Mouse (Mus musculus): ENCODE data around the gene Prrt3.
A peak's percentile ranks its signal among the peaks of the same experiment; 100 is the strongest.

Gene Prrt3

DNA sequence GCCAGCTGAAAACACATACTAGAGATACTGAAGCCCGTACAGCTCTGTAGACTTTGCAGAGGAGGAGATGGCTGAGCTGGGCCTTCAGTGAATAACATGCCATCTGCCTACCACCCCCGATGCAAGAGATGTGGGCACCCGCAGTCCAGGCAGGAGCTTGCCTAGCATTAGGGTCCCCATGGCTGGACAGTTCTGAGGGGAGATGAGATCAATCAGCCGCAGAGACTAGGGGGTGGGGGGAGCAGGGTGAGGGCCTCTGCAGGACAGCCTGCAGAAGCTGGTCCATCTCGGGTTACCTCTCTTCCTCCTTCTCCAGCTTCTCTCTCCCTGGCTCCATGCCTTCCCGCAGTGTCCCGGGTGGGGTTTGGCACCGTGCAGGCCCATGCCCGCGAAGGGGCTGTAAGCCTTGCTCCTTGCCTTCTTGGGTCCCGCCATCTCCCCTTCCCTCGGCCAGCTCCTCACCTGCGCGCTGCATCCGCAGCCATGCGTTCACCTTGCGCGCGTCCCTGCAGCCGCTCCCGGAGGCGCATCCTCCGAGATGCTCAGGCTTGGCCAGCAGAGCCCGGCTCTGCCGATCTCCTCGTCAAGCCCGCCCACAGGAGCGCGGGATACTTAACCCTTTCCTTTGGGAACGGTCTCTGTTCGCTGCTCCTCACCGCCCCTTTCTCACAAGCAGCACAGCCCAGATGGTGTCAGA, at the start of gene Prrt3:
Prrt3 (minus strand) TSS at position 544 of the 697 bp plus-strand sequence.
- no peak for DNase-seq

DNA sequence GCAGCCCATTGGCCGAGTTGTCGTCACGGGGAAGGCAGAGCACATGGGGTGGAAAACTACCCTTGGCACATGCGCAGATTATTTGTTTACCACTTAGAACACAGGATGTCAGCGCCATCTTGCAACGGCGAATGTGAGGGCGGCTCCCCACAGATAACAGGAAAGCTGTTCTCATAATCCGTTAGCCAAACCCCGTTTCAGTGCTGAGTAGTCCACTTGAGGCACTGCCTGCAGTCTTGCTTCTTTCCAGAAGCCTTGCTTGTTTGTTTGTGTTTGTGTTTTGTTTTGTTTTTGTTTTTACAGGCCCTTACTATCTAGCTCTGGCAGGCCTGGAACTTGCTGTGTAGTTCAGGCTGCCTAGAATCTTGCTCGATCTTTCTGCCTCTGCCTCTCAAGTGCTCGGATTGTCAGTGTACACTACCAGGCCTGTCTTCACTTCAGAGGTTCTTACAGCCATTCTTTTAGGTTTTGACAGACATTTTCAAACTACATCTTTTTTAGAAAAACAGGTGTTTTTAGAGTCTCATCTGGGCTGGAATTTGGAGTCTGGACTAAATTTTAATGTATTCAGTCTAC, 42.3 kb upstream of the Prrt3 start:
- no peak for DNase-seq

DNA sequence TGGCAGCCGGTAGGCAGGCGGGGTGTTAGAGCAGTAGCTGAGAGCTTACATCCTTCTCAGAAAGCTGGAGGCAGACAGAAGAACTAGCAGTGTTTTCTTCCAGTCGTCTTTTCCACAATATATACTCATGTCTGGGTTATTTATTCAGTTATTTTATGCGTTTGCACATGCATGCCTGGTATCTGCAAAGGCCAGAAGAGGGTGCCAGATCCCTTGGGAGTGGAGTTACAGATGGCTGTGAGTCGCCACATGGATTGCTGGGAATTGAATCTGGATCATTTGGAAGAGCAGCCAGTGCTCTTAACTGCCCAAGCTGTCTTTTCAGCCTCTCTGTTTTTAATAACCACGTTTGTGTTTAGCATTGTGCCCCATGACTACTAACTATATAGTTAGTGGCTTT, 39.9 kb upstream of the Prrt3 start:
- DNase-seq: no peak

DNA sequence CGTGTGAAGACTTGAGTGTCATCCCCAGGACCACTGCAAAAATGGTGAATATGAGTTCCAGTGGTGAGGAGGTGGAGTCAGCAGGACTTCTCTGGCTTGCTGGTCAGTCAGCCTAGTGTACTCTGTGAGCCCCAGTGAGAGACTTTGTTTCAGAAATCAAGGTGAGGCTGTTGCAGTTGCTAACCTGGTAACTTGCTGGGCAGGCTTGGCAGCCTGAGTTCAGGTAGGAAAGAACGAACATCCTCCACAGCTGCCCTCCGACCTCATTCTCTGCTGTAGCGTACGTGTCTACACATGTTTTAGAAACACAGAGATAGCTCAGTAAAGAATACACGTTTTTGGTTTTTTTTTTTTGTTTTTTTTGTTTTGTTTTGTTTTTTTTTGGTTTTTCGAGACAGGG, 33.2 kb upstream of the Prrt3 start:
- DNase-seq: no peak

DNA sequence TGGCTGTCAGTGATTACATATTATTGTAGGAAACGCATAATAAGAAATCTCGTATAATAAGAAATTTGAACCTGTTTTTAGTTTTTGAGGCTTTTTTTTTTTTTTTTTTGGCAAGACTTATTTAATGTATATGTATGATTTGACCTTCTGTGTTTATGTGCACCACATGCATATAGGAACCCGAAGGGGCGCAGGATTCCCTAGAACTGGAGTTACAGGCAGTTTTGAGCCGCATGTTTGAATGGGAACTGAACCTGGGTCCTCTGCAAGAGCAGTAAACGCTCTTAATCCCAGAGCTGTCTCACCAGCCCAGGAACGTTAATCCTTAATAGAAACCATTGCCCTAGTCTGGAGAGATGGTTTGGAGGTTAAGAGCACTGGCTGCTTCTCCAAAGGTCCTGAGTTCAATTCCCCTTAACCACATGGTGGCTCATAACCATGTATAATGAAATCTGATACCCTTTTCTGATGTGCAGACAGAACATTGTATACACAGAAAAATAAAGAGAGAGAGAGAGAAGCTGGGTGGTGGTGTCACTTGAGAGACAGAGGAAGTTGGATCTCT, 30.2 kb upstream of the Prrt3 start:
- DNase-seq: no peak

DNA sequence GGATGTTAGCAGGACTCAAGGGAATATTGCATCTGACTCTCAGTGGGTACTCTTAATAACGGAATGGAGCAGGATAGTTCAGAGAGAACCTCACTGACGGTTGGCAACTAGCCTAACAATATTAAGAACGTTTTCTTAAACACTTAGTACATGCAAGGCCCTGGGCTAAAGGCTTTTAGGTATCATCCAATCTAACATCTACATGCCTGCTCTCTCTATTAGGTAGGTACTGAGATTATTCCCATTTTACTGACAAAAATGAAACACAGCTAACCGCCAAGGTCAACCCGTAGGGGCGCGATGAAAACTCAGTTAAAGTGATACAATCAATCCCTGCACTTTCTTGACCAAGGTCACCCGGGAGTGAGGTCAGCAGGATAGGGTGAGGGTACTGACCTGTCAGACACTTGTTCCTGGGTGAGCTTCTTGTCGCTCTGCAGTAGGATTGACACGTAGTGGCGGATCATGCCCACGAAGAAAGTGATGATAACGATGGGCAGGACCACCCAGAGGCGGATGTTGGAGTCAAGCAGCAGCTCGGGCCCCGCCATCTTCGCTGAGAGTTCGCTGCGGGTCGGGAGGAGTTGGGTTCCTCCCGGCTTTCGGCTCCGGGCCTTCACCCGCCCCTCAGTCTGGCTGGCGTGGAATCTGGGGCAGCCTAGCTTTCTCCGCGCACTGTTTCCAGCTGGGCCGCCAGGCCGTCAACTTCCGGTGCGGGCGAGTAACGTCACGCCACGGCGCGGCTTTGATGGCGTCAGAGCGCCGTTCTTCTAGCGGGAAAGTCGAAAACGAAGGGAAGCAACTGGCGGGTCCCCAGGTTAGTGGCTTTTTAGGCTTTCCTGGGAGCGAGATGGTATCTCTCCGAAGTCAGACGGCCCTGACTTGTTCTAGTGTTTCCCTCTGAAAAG, 29.5 kb upstream of the Prrt3 start, which contains the start of the genes Emc3 and Fancd2:
Emc3 (minus strand) TSS at position 721 of the 908 bp plus-strand sequence.
Fancd2 (plus strand) TSS at position 751 of the 908 bp plus-strand sequence.
- peak; percentile 90 for DNase-seq

DNA sequence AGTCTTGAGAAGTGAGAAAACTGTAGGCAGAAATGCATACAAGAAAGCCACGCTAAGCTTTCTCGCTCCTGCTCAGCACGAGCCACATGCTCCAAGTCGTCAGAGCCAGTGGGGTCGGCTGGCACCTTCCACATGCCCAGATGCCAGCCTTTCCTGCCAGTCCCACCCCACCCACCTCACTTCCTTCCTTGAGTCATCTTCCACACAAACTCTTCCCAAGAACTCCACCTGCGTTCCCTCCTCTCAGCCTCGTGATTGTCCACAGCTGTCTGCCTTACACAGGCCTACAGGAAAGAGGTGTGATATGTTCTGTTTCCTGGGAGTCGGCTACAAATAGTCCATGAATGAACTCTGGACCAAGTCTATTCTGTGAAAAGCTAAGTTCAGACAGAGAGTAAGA, 21.7 kb upstream of the Prrt3 start:
- no peak for DNase-seq

DNA sequence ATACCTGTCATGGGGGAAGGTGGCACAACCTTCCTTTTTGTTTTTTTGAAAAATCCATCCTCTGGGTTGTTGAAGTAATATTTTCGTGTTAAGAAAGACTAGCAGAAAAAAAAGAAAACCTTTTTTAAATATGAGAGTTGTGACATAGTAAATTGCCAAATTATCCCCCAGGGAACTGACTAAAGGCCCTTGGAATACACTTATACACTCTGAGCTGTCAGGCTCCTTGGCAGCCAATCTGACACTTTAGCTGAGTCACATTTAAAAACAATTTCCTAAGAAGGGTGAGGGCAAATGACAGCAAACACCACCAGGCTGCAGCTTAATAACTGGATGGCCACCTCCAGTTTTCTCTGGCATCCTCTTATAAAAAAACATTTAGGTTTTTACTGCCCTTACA, 20.6 kb upstream of the Prrt3 start:
- DNase-seq: no peak

DNA sequence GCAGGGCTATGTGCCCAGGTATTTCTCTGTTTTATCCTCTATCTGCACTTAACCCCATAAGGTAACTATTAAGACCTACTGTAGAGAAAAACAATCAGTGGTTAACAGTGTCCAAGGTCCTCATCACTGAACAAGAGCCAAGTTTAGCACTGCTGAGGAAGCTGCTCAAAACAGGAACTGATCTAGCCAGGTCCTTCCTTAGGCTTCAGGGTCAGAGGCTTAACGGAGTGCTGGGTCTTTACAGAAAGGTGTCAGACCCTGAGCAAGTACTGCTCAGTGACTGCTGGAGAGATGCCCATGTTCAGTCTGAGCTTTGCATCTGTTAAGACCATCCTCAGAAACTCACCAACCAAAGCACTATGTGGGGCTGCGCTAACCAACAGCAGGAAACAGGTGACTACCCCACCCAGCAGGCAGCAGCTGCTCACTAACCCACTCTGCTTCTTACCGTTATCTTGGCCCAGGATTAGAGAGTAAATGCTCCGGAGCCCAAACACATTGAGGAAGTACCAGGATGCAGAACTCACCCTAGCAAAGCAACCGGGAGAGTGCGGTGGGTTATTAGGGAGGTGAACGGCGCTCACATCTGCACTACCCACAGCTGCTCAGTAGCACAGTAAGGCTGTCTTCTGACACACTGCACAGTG, 15.8 kb upstream of the Prrt3 start:
- no peak for DNase-seq

DNA sequence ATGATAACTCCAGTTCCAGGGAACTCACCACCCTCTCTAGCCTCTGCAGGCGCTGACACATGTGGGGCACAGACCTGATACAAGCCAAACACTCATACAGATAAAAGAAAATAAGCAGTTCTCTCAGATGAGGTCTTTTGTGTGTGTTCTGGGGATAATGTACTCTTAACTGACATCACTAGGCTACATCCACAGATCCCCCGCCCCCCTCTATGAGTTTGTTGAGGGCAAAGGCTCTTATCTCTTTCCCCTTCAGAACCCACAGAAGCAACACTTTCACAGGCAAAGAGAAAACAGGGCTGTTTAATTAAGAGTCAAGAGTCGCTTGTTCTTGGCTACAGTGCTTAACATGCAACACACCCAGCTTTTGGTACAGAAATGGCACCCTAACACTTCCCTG, 12.9 kb upstream of the Prrt3 start:
- DNase-seq: no peak

DNA sequence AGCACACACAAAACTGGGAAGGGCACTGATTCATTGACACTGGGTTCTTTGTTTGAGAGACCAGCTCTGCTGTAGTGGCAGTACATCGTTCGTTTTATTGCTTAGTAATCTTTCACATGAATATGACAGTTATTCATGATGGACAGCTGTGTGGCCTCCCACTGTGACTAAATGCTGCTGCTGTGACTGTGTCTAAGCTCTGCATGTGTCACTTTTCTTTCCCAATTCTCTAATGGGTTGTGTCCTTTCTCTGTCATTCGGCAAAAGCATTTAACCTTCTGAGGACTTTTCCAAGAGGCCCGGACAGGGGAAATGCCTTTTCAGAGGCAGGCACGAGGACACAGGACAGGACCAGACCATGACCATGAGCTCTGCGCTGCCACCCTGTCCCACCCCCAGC, 12.2 kb upstream of the Prrt3 start:
- DNase-seq: no peak

DNA sequence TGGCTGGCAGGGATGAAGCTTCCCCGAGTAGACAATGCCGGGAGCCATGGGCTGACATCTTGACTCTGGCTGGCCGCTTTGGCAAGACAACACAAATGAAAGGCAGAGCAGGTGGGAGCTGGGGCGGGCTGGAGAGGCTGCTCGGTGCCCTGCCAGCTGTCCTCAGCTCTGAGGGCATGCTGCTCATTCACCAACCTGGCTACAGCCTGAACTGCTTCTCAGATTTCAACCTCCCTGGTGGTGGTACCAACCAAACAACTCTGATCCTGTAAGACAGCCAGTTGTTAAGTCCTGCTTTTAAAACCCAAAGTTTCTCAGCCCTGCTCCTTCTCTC, 7.2 kb upstream of the Prrt3 start:
- DNase-seq: no peak

DNA sequence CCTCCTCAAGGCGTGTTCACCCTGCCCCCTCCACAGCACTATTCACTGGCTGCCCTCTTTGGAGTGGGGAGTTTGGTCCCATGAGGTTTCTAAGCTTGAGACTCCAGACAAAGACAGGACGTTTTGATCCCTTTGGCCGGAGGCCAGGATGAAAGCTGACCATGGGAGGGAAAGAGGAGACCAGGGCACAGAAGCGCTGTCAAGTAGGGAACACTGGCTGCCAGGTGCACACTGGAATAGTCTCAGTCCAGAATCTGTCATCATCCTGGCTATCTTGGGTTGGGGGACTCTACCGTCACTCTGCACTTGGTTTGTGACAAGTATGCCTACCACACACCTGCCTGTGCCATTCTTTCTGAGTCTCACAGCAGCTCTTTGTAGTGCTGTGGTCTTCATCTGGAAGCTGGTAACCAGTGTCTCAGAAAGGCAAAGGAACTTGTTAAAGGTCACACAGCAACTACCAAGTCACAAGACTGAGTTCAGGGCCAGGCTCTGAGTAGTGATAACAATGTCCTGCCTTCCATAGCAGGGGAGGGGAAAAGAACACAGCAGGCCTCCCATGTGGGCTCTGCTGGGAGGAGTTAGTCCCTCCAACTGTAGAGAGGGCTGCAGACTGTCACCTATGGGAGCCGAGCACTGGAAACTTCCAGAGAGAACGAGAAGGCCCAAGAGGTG, 6.7 kb upstream of the Prrt3 start:
- no peak for DNase-seq

DNA sequence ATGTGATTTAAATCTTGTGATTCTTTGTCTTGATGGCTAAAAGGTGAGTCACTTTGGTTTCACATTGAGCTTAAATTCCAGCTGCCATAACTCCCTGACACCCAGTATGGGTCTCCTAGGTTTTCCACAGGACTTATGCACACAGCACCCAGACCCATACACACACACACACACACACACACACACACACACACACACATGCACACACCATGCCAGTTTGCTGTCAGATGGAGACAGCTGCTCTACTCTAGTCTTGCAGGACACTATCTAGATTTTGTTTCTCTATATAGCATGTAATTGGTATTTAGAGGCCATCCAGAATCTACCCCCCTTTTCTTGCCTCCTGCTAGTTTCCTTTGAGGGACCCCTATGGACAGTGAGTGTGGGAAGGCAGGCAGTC, 5.4 kb upstream of the Prrt3 start:
- DNase-seq: no peak

DNA sequence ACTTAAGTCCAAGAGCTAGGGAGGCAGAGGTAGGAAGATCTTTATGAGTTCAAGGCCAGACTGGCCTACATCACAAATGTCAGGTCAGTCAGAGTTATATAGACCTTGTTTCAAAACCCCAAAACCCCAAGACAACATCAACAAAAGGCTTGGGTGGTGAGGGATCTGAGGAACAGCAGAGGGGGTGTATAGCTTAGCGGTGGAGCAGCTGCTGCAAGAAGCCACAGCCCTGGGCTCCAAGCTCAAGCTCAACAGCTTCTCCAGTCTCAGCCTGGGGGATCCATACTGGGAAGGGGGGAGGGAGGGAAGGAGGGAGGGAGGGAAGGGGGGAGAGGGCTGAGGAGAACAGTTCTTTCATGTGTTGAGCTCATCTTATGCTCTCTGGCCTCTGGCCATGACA, 4.0 kb upstream of the Prrt3 start:
- DNase-seq: no peak

DNA sequence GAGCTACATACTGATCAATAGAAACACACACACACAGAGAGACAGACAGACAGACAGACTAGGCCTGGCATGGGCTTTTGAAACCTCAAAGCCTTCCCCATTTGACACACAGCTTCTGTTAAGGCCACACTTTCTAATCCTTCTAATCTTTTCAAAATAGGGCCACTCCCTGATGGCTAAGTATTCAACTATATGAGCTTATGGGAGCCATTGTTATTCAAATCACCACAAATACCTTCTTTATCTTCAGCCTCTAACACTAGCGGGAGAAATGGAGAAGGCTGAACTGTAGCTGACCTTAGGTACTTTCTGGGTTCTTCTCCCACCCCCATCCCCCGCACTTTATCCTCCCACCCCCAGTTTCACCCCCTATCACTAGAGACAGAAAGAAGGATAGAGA, 1.1 kb upstream of the Prrt3 start:
- DNase-seq: no peak

DNA sequence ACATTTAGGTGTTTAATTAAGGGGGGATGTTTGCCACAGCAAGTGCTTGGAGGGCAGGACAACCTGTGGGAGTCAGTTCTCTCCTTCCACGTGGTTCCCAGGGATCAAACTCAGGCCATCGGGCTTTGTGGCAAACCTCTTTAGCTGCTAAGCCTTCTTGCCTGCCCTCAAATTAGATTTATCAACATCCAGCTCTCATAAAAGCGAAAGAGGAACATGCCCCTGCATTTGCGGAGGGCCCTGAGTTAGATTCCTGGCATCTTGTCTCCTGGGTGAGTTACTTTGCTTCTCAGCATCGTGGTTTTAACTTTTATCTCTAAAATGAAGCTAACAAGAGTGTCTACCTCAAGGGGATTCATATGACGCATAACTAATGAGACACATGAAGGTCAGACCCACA, 2.4 kb downstream of the Prrt3 start:
- no peak for DNase-seq

DNA sequence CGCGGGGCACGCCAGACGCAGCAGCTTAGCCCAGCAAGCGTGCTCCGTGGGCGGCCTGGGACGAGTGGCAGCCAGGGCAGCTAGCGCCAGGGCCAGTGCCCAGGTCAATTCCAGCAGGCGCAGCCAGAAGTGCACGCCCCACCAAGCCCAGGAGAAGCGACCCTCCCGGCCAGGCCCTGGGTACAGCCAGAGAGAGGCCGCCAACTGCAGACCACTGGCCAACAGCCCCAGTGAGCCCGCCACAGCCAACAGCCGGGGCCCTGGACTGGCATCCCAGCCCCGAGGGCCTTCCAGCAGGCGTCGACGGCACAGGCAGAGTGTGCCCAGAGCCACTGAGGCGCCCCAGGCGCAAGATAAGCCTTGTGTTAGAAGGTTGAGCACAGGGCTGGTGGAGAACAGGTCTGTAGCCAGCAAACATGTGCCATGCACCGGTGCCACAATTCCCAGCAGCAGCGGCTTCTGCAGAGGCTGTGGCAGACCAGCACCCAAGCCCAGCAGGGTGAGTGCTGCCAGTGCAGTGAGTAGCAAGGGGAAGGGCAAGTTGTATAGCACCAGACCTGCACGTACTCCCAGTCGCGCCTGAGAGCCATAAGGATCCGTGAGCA, 6.6 kb downstream of the Prrt3 start:
- no peak for DNase-seq

DNA sequence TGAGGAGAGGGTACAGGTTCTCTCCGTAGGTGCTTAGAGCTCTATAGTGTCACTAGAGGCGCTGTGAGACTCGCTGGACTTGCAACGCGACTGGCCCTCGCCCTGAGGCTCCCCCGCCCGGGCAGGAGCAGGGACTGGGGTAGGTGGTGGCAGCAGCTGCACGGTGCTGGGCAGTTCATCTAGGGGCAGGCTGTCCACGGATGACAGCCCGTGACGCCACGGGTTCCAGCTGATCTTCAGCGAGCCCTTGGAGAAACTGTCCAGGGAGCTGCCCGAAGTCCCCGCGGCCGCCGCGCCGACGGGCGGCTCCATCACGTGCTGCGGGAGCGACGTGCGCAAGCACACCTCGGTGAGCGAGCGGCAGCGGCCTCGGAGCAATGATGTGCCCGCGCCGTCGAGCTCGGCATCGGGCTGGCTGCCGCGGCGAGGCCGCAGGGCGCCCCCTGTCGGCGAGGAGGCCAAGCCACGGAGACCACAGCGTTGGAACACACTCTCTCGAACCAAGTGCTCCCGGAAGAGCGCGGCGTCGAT, 7.4 kb downstream of the Prrt3 start:
- DNase-seq: peak; percentile 80

DNA sequence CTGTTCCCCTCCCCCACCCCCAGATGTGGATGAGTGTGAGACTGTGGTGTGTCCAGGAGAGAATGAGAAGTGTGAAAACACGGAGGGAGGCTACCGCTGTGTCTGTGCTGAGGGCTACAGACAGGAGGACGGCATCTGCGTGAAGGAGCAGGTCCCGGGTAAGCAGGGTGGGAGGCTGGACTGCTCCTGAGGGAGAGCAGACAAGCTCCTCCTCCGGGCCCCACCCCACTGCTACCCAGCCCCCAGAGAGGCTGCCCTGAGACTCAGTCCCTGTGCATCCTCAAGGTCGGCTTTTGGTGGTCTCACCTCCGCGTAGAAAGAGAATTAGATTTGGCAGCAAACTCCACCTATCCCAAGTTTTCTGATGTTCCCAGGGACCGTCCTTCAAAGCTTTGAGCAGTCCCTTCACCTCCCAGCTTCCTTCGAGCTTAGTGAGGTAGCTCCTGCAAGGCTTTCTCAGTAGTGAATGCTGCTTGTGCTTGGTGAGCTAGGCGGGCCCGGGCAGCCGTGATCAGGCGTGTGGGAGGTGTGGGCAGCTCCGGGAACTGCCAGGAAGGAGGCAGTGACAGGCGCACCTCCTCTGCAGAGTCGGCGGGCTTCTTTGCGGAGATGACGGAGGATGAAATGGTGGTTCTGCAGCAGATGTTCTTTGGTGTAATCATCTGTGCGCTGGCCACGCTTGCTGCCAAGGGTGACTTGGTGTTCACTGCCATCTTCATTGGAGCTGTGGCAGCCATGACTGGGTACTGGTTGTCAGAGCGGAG, 9.4 kb downstream of the Prrt3 start:
- no peak for DNase-seq

DNA sequence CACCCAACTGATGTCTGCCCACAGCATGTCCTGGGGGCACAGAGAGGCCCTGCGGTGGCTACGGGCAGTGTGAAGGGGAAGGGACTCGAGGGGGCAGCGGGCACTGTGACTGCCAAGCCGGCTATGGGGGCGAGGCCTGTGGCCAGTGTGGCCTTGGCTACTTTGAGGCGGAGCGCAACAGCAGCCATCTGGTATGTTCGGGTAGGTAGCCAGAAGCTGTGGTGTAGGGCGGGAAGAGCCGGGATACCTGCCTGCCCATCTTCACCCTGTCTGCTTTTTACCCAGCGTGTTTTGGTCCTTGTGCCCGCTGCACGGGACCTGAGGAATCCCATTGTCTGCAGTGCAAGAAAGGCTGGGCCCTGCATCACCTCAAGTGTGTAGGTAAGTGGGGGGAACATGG, 12.3 kb downstream of the Prrt3 start:
- no peak for DNase-seq

Measured in kidney, adult 9 months (tissue).